Mouse (Mus musculus): ENCODE results near the gene Wdr5b. TPM values are rescaled to one million over a fixed set of nuclear protein-coding genes. Genes with fewer than 3 reads are reported as not detected.

Wdr5b gene
- total RNA-seq, 2 experiments from 2014 or later: 1.3 to 1.9 TPM

- no peak for DNase-seq
- no peak overlapping the region for H3K4me3 ChIP-seq
- no peak for TF ChIP-seq CTCF (IDR thresholded peaks at IDR 0.05)
- intact Hi-C loops (cut with DNase I): loop anchor here (10.0 kb wide), 1 partner anchor 940 kb away; the partner anchor contains the start of gene Polq
- no peak overlapping the region for H3K27ac ChIP-seq
Measured at GRCm38 (mm10) chr16:36074772-36075171, 33.8 kb downstream of the Wdr5b start.

- Histone ChIP-seq H3K4me3 (no peak overlapping the region), H3K27ac (no peak overlapping the region)
- intact Hi-C loops (cut with DNase I): loop anchor here (10.0 kb wide), 1 partner anchor 935 kb away; the partner anchor contains the start of gene Polq
- no peak for TF ChIP-seq CTCF (IDR thresholded peaks at IDR 0.05)
- DNase-seq: no peak
Measured at GRCm38 (mm10) chr16:36079916-36080315, 38.9 kb downstream of the Wdr5b start.

- no peak for DNase-seq
- Histone ChIP-seq H3K4me3 (no peak overlapping the region), H3K27ac (no peak overlapping the region)
- intact Hi-C loops (cut with DNase I): no loop called here
- TF ChIP-seq CTCF (IDR thresholded peaks at IDR 0.05): no peak
Measured at GRCm38 (mm10) chr16:36087846-36088245, 46.9 kb downstream of the Wdr5b start.

GRCm38 (mm10) chr16:36089065-36089464 lies 48.1 kb downstream of the Wdr5b start:
- no peak for TF ChIP-seq CTCF (IDR thresholded peaks at IDR 0.05)
- Histone ChIP-seq H3K27ac (no peak overlapping the region), H3K4me3 (no peak overlapping the region)
- intact Hi-C loops (cut with DNase I): no loop called here
- DNase-seq: no peak

GRCm38 (mm10) chr16:36089850-36090616 lies 49.0 kb downstream of the Wdr5b start:
- no peak overlapping the region for H3K4me3 ChIP-seq
- TF ChIP-seq CTCF (IDR thresholded peaks at IDR 0.05): no peak
- H3K27ac ChIP-seq: no peak overlapping the region
- DNase-seq: no peak
- intact Hi-C loops (cut with DNase I): no loop called here

- intact Hi-C loops (cut with DNase I): no loop called here
- Histone ChIP-seq H3K4me3 (no peak overlapping the region), H3K27ac (no peak overlapping the region)
- no peak for DNase-seq
- TF ChIP-seq CTCF (IDR thresholded peaks at IDR 0.05): no peak
Measured at GRCm38 (mm10) chr16:36090785-36091509, 50.0 kb downstream of the Wdr5b start.

Other genes with a start within 250 kb of the Wdr5b start
- gene Parp14, start 169.6 kb upstream of the Wdr5b start, total RNA-seq (2021): 1 to 10 TPM; 2.9 to 4.4 TPM
- gene Parp9, start 102.7 kb upstream of the Wdr5b start, total RNA-seq (2021): 1 to 10 TPM; 3.7 to 4.9 TPM
- gene Dtx3l, start 102.0 kb upstream of the Wdr5b start, total RNA-seq (2021): 1 to 10 TPM; 3.3 to 4.5 TPM
- 100 to 1,000 TPM; 176 to 180 TPM for gene Kpna1, start 62.4 kb upstream of the Wdr5b start, total RNA-seq (2021)
- 100 to 1,000 TPM; 112 to 147 TPM for gene Fam162a, start 30.4 kb downstream of the Wdr5b start, total RNA-seq (2021)
- gene Ccdc58, start 30.5 kb downstream of the Wdr5b start, total RNA-seq (2021): 10 to 100 TPM; 19.6 to 31.6 TPM
- not detected for gene Csta1, start 90.1 kb downstream of the Wdr5b start, total RNA-seq (2021)
- gene Stfa2l1, start 115.6 kb downstream of the Wdr5b start, total RNA-seq (2021): not detected
- not detected for gene Gm5483, start 143.0 kb downstream of the Wdr5b start, total RNA-seq (2021)
- not detected for gene Gm5416, start 169.2 kb downstream of the Wdr5b start, total RNA-seq (2021)
- not detected for gene 2010005H15Rik, start 180.3 kb downstream of the Wdr5b start, total RNA-seq (2021)
- gene Stfa1, start 235.8 kb downstream of the Wdr5b start, total RNA-seq (2021): not detected